Mouse (Mus musculus) ES-E14 (cell line): ENCODE data around the gene Rad9a. TPM values are rescaled to one million over a fixed set of nuclear protein-coding genes. Genes with fewer than 3 reads are reported as not detected.

Experiments
- DNase-seq: peaks from one replicate; pipeline ENCODE4 v3.0.0-alpha.2; 2013; ENCODE audit warnings: low read depth, low spot score
- H3K27ac ChIP-seq: 2 replicates; pipeline ENCODE4 v1.5.1; 2012; ENCODE audit warnings: low read depth, mild to moderate bottlenecking, low read length, moderate library complexity, mixed read lengths; ENCODE audit not compliant: poor library complexity, insufficient read depth, severe bottlenecking
- H3K36me3 ChIP-seq: 2 replicates; pipeline ENCODE4 v1.6.1; 2012; ENCODE audit warnings: mild to moderate bottlenecking, low read length, moderate library complexity, mixed read lengths; ENCODE audit not compliant: control insufficient read depth, poor library complexity, insufficient read depth, severe bottlenecking
- H3K4me1 ChIP-seq, 2 experiments: fragments of 150-350 bp in 1 of 2; sonication (generic) in 1 of 2; 2 replicates each; pipeline ENCODE4 v1.6.1; 2012; ENCODE audit warnings: low read length in 2 of 2, mild to moderate bottlenecking in 1 of 2, mixed read lengths in 1 of 2; ENCODE audit not compliant: control insufficient read depth in 2 of 2, insufficient read depth in 2 of 2, poor library complexity in 1 of 2
- H3K4me3 ChIP-seq, 2 experiments: fragments of 150-350 bp in 1 of 2; sonication (generic) in 1 of 2; 2 replicates each; pipeline ENCODE4 v1.5.1; 2012; ENCODE audit warnings: low read length in 2 of 2, low read depth in 1 of 2, mild to moderate bottlenecking in 1 of 2, mixed read lengths in 1 of 2; ENCODE audit not compliant: insufficient read depth in 1 of 2, poor library complexity in 1 of 2, severe bottlenecking in 1 of 2
- H3K9ac ChIP-seq: 2 replicates; pipeline ENCODE4 v1.6.1; 2012; ENCODE audit warnings: low read depth, mild to moderate bottlenecking, low read length, mixed read lengths; ENCODE audit not compliant: poor library complexity, insufficient read depth, severe bottlenecking
- H3K9me3 ChIP-seq: fragments of 150-350 bp; sonication (generic); 2 replicates; pipeline ENCODE4 v1.6.1; 2012; ENCODE audit warnings: low read depth, mild to moderate bottlenecking, low read length; ENCODE audit not compliant: control insufficient read depth, insufficient read depth
- CHD2 ChIP-seq: IDR thresholded peaks from 2 replicates; pipeline ENCODE4 v1.6.1; 2014; ENCODE audit warnings: mild to moderate bottlenecking, low read depth, low read length, inconsistent platforms
- HCFC1 ChIP-seq: IDR thresholded peaks from 2 replicates; pipeline ENCODE4 v1.6.1; 2012; ENCODE audit warnings: low read length, inconsistent platforms, borderline replicate concordance; ENCODE audit not compliant: insufficient read depth
- MAFK ChIP-seq: IDR thresholded peaks from 2 replicates; pipeline ENCODE4 v1.6.1; 2014; ENCODE audit warnings: mild to moderate bottlenecking, low read depth, low read length, inconsistent platforms; ENCODE audit not compliant: insufficient read depth
- ZC3H11A ChIP-seq: IDR thresholded peaks from 2 replicates; pipeline ENCODE4 v1.6.1; 2012; ENCODE audit warnings: low read depth, mild to moderate bottlenecking, inconsistent platforms, low read length, borderline replicate concordance
- ZNF384 ChIP-seq: IDR thresholded peaks from 2 replicates; pipeline ENCODE4 v1.6.1; 2012; ENCODE audit warnings: low read depth, low read length, inconsistent platforms
- in situ Hi-C, 2 experiments: fragments of 600-800 bp; cut with MboI; formaldehyde crosslinking; loops; one replicate each; pipeline ENCODE4 v1.15.1; 2025; ENCODE audit warnings: low sequenced_read_pairs in 2 of 2, inconsistent platforms in 1 of 2; ENCODE audit not compliant: unreplicated experiment in 2 of 2
- total RNA-seq: library from RNA; depleted of rRNA; stranded (reverse); fragments of 300-350 nt; gene quantifications from 2 replicates; pipeline ENCODE4 v1.2.3, GENCODE M21; 2012

Gene Rad9a
- total RNA-seq, 1 experiment, result 33.1 TPM

- peaks cover 23% of the 10 kb centered on the region for H3K36me3 ChIP-seq
- DNase-seq, result no peak
- H3K27ac ChIP-seq, result no peak overlapping the region
- H3K4me1 ChIP-seq, result peaks cover 2 to 12% of the 10 kb centered on the region in 2 experiments; a peak in 2 of 4 replicates
- in situ Hi-C loops, result no loop called here
- peak overlapping the region; percentile 73 for H3K9ac ChIP-seq
- TF ChIP-seq HCFC1, result no peak
- TF ChIP-seq ZNF384, result no peak
- TF ChIP-seq CHD2, result no peak
- TF ChIP-seq ZC3H11A, result no peak
- TF ChIP-seq MAFK, result no peak
- H3K4me3 ChIP-seq, result peak overlapping the region; percentile 53 to 58
- H3K9me3 ChIP-seq, result no peaks in the 10 kb centered on the region
These were observed 687 bp upstream of the Rad9a start for GRCm38 (mm10) chr19:4202149-4202548.

DNA sequence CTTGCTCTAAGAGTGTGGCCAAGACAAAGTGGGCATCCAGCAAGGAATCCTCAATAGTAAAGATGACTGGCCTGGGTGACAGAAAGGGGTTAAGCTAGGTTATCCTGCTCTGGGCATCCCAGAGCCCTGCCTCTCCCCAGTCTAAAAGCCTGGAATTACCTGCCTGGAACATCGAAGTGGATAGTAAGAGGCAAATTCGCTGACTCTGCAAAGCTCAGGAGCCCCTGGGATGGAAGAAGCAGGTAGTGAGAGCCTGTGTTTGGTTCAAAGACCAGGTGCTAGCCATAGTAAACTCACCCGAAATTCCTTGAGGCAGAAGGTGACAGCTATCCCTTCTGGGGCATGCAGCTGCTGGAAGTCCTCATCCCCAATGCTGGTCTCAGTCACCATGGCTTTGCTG is 4.3 kb downstream of the Rad9a start:
- H3K9ac ChIP-seq, result no peak overlapping the region
- DNase-seq, result no peak
- in situ Hi-C loops, result no loop called here
- peaks cover 63% of the 10 kb centered on the region for H3K36me3 ChIP-seq
- H3K4me3 ChIP-seq, result no peak overlapping the region
- peaks cover 2 to 15% of the 10 kb centered on the region in 2 experiments; a peak in 2 of 4 replicates for H3K4me1 ChIP-seq
- TF ChIP-seq ZC3H11A, result no peak
- peak; percentile 79 for TF ChIP-seq MAFK
- no peak for TF ChIP-seq HCFC1
- no peak for TF ChIP-seq CHD2
- no peak for TF ChIP-seq ZNF384
- no peak overlapping the region for H3K27ac ChIP-seq
- no peaks in the 10 kb centered on the region for H3K9me3 ChIP-seq

- no peak overlapping the region for H3K4me3 ChIP-seq
- in situ Hi-C loops, result no loop called here
- no peak for DNase-seq
- TF ChIP-seq MAFK, result no peak
- no peak for TF ChIP-seq HCFC1
- no peak for TF ChIP-seq ZC3H11A
- TF ChIP-seq CHD2, result no peak
- no peak for TF ChIP-seq ZNF384
- H3K4me1 ChIP-seq, result peaks cover 2 to 15% of the 10 kb centered on the region in 2 experiments; a peak in 3 of 4 replicates
- H3K36me3 ChIP-seq, result peaks cover 63% of the 10 kb centered on the region
- no peak overlapping the region for H3K27ac ChIP-seq
- H3K9me3 ChIP-seq, result no peaks in the 10 kb centered on the region
- H3K9ac ChIP-seq, result 0 out of 2 replicates have a peak overlapping the region, but pooled peaks have one; percentile 20
These were observed 4.9 kb downstream of the Rad9a start for GRCm38 (mm10) chr19:4196548-4196947.

GRCm38 (mm10) chr19:4196048-4196447 is 5.4 kb downstream of the Rad9a start:
- no peak overlapping the region for H3K9ac ChIP-seq
- no peak overlapping the region for H3K27ac ChIP-seq
- peaks cover 63% of the 10 kb centered on the region for H3K36me3 ChIP-seq
- no peaks in the 10 kb centered on the region for H3K9me3 ChIP-seq
- H3K4me1 ChIP-seq, result peaks cover 2 to 18% of the 10 kb centered on the region in 2 experiments; a peak in 3 of 4 replicates
- in situ Hi-C loops, result no loop called here
- TF ChIP-seq ZNF384 (no peak), MAFK (no peak), CHD2 (no peak), ZC3H11A (no peak), HCFC1 (no peak)
- no peak overlapping the region for H3K4me3 ChIP-seq
- DNase-seq, result no peak
